Mouse (Mus musculus) adrenal gland, adult 18-20 months (tissue): ENCODE measurements around the gene Rsl24d1. TPM values are rescaled to one million over a fixed set of nuclear protein-coding genes. Genes with fewer than 3 reads are reported as not detected.
A peak's percentile ranks its signal among the peaks of the same experiment; 100 is the strongest.
"Not testable (repeated sequence)": the region's sequence is repeated elsewhere in the genome, so short reads cannot be mapped to it uniquely, and the experiment has no call there.

ENCODE experiments used
- DNase-seq, 2 experiments: peaks; one replicate each; pipeline ENCODE4 v3.0.0; 2021 to 2022; ENCODE audit warnings: low spot score in 2 of 2
- total RNA-seq, 2 experiments: library from RNA; stranded (reverse); gene quantifications; 1 replicate in 1 of 2; 2 replicates in 1 of 2; pipeline ENCODE4 v1.2.3; 2021

Rsl24d1 gene
- total RNA-seq, 2 experiments from 2014 or later, result 60.3 to 66.3 TPM

DNA sequence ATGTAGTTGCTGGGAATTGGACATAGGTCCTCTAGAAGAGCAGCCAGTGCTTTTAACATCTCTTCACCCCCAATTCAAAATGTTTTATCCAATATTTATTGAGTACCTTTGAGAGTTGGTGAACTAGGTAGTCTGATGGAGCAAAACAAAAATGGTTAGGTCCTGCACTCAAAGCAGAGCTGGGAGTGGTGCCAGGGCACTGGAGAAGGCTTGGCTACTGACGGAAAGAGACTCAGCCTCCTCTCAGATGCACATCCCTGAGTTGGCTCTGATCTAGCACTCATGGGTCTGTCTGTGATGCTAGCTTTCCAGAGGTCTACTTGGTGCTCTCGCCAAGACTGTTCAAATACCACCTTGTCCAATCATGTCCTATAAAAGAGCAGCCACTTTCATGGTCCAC, 15.3 kb upstream of the Rsl24d1 start:
- DNase-seq, result no peak

DNA sequence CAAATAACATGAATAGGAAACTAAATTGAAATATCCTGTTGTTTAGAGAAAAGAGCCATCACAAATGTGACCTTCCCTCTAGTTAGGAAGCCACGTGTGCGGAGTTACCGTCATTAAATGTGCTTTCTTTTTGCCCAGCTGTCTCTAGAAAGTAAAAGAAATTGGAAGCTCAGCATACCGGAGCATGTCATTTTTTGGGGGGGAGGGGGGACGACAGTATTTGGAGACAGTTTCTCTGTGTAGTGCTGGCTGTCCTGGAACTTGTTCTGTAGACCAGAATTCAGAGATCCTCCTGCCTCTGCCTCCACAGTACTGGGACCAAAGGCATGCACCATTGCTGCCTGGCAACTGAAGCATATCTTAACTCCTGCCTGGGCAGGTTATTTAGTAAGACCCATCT, 11.7 kb upstream of the Rsl24d1 start, which contains the start of gene Khdc3:
Gene Khdc3 (plus strand): TSS at position 301 of the 400 bp plus-strand sequence.
- DNase-seq, result no peak

- no peak for DNase-seq
These were observed 11.0 kb upstream of the Rsl24d1 start, which contains the start of gene Gm20509 for GRCm38 (mm10) chr9:73102181-73102580. Gene Gm20509 (plus strand): TSS chr9:73102470.

DNA sequence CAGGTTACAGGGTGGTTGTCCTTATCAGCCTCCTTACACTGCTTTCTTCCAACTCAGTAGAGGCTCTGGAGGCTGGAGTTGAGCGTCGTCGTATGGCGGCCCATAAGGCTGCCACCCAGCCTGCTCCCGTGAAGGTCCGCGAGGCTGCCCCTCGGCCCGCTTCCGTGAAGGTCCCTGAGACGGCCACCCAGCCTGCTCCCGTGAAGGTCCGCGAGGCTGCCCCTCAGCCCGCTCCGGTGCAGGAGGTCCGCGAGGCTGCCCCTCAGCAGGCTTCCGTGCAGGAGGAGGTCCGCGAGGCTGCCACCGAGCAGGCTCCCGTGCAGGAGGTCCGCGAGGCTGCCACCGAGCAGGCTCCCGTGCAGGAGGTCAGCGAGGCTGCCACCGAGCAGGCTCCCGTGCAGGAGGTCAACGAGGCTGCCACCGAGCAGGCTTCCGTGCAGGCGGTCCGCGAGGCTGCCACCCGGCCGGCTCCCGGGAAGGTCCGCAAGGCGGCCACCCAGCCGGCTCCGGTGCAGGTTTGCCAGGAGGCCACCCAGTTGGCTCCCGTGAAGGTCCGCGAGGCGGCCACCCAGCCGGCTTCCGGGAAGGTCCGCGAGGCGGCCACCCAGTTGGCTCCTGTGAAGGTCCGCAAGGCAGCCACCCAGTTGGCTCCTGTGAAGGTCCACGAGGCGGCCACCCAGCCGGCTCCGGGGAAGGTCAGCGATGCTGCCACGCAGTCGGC, 9.9 kb upstream of the Rsl24d1 start:
- DNase-seq, result peak; percentile 40 to 48

DNA sequence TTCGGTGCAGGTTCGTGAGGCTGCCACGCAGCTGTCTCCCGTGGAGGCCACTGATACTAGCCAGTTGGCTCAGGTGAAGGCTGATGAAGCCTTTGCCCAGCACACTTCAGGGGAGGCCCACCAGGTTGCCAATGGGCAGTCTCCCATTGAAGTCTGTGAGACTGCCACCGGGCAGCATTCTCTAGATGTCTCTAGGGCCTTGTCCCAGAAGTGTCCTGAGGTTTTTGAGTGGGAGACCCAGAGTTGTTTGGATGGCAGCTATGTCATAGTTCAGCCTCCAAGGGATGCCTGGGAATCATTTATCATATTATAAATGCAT, 9.4 kb upstream of the Rsl24d1 start:
- DNase-seq, result no peak

GRCm38 (mm10) chr9:73105141-73105540, 8.1 kb upstream of the Rsl24d1 start:
- no peak for DNase-seq

GRCm38 (mm10) chr9:73105771-73106170, 7.5 kb upstream of the Rsl24d1 start:
- DNase-seq, result no peak

DNA sequence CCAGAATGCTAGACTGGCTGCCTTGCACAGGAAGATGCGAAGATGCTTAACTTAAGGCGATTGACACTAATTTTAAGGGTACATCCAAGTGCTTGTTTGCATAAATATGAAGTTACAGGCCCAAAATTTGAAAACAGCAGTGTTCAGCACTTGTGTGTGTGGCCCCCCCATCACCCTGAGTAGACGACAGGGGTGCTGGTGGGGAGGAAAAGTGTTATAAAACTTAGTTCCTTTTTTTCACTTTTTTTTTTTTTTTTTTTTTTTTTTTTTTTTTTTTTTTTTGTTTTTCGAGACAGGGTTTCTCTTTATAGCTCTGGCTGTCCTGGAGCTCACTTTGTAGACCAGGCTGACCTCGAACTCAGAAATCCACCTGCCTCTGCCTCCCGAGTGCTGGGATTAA, 3.5 kb downstream of the Rsl24d1 start:
- DNase-seq, result not testable (repeated sequence)

- no peak for DNase-seq
These were observed 4.8 kb downstream of the Rsl24d1 start for GRCm38 (mm10) chr9:73118012-73118411.

DNA sequence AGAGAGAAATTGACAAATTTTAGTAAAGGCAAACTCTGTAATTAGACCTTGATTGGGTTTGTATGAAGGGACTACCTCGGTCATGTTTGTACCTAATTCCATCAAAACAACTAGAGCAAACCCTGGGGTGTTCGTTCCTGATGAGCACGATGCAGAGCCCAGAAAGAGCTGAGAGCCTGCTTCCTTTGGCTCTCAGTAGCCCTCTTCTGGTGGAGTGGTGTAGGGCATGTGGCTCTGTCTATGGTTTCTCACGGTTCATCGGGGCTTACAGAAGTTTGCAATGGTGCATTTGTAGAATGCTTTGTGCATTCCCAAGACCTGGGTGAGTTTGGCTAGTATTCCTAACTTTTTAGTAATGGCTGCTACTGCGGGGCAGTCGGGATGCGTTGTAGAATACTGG, 8.5 kb downstream of the Rsl24d1 start:
- no peak for DNase-seq

GRCm38 (mm10) chr9:73125043-73125570, 11.9 kb downstream of the Rsl24d1 start:
- DNase-seq, result no peak

DNA sequence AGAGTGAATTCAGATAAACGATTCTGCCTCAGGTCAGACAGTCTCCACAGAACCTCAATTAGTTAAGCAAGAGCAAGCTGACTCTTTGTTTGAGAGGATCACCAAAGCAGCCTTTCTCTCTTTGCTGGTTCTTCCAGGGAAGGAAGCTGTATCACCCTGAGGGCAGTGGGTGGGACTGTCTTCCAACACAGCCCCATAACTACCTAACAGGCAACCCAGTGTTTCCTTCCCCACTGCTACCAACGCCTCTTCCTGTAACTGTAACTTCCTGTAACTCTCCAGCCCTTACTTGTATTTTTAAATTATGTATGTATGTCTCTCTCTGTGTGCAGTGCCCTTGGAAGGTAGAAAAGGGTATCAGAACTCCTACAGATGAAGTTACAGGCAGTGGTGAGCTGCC, 14.2 kb downstream of the Rsl24d1 start:
- DNase-seq, result no peak

- no peak for DNase-seq
These were observed 16.6 kb downstream of the Rsl24d1 start for GRCm38 (mm10) chr9:73129875-73130274.

DNA sequence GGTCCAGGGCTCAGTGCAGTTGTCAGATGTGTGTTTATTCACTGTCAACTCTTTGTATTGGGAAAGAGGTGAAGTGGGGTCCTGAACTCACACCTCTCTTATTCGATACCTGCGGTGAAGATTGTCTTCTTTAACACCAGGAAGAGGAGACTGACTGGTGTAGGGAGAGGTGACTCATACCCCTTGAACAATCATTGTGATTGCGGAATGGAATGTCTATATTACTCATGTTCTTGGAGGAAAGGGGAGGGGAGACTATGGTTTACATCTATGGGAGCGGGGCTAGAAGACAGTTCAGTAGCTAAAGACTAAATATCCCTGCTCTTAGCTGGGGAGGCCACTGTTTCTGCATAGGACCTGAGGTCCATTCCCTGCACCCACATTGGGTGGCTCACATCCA, 17.3 kb downstream of the Rsl24d1 start:
- DNase-seq, result no peak

- no peak for DNase-seq
These were observed 24.2 kb downstream of the Rsl24d1 start for GRCm38 (mm10) chr9:73137341-73137886.

- no peak for DNase-seq
These were observed 41.1 kb downstream of the Rsl24d1 start for GRCm38 (mm10) chr9:73154347-73154746.

- no peak for DNase-seq
These were observed 44.7 kb downstream of the Rsl24d1 start for GRCm38 (mm10) chr9:73157968-73158367.

DNA sequence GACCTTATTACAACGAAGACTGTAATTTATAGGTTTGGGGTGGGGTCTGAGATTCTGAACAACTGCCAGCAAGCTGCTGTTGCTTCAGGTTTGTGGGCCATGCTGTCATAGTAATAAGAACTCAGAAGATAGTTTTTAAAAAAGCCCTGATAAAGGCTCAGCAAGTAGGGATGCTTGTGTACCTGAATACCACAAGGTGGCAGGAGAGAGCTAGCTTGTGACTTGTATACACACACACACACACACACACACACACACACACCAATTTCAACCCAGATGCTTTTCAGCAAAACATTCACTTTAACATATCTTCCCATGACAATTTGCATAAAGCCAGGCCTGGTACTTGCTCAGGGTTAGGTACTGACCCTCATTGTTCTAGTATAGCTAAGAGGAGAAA, 46.0 kb downstream of the Rsl24d1 start:
- no peak for DNase-seq

- DNase-seq, result peak; percentile 72
These were observed 49.5 kb downstream of the Rsl24d1 start for GRCm38 (mm10) chr9:73162571-73163333.

- peak in 1 of 2 experiments; percentile 25 for DNase-seq
These were observed 52.4 kb downstream of the Rsl24d1 start for GRCm38 (mm10) chr9:73165631-73166030.
